Mouse (Mus musculus) MEL-GATA-1-ER (cell line): ENCODE measurements around the gene Slco2a1.

Experiments used
- DNase-seq: peaks from one replicate; pipeline ENCODE4 v3.0.0-alpha.2; 2012; ENCODE audit warnings: low read depth; ENCODE audit errors: extremely low read depth

Gene Slco2a1

DNA sequence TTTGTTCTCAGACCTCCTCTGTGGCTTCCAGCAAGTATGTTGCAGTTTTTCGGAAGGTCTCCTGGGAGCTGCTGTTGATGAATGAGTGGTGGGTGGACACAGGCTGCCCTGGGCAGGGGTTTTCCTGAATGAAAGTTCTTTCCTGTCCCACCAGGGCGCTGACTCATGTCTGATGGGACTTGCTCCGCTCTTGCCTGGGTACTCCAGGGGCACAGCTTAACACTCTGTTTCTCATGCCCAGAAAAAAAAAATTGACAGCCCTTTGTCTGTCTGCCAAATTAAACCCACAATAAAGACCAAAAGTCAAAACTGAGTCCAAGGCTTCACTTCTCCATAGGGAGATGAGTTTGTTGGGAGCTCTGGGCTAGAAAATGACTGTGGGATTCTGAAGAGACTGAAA is 44.9 kb downstream of the Slco2a1 start:
- DNase-seq, result no peak

GRCm38 (mm10) chr9:103036971-103037391 is 48.5 kb downstream of the Slco2a1 start:
- DNase-seq, result no peak

DNA sequence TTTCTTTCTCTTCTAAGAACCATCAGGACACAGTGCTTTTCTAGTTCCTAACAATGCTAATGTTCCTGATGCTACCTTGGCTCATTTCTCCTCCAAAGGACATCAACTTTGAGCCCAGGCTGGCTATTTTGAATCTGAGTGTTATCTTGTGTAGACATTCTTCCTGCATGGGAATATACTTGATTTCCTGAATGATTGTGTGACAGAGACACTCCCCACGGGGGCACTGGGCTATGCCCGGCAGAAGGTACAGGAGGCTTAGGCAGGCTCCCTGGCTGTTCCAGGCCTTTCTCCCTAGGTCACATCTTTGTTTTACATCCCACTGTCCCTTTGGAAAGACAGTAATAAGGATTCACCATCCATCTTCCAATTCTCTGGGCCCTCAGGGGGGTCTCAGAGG is 49.8 kb downstream of the Slco2a1 start:
- no peak for DNase-seq

GRCm38 (mm10) chr9:103038705-103039104 is 50.2 kb downstream of the Slco2a1 start:
- no peak for DNase-seq

GRCm38 (mm10) chr9:103040581-103040980 is 52.1 kb downstream of the Slco2a1 start:
- no peak for DNase-seq

DNA sequence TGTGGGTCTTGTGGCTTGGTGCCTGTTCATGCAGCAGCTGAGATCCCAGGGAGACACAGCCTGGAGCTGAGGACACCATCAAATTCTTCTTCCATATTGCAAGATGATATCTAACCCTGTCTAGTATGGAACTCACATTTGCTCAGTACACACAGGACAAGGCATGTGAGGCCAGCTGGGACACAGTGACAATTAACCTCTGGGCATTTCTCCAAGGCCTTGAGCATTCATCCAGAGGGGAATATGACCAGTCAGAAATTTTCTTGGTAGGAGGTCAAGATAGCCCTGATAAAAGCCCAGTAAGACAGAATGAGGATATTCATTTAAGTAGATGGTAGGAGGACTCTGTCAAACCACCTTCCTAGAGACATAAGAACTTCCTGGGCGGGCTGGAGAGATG is 56.9 kb downstream of the Slco2a1 start:
- no peak for DNase-seq

GRCm38 (mm10) chr9:103049049-103049511 is 60.6 kb downstream of the Slco2a1 start:
- no peak for DNase-seq

GRCm38 (mm10) chr9:103053829-103054228 is 65.3 kb downstream of the Slco2a1 start:
- no peak for DNase-seq

GRCm38 (mm10) chr9:103055061-103055460 is 66.5 kb downstream of the Slco2a1 start:
- DNase-seq, result no peak

- DNase-seq, result no peak
Observed at GRCm38 (mm10) chr9:103056164-103056563, 67.7 kb downstream of the Slco2a1 start.

- DNase-seq, result no peak
Observed at GRCm38 (mm10) chr9:103060551-103060950, 72.0 kb downstream of the Slco2a1 start.

GRCm38 (mm10) chr9:103061471-103062053 is 73.0 kb downstream of the Slco2a1 start:
- DNase-seq, result no peak

- DNase-seq, result no peak
Observed at GRCm38 (mm10) chr9:103063591-103063990, 75.1 kb downstream of the Slco2a1 start.

DNA sequence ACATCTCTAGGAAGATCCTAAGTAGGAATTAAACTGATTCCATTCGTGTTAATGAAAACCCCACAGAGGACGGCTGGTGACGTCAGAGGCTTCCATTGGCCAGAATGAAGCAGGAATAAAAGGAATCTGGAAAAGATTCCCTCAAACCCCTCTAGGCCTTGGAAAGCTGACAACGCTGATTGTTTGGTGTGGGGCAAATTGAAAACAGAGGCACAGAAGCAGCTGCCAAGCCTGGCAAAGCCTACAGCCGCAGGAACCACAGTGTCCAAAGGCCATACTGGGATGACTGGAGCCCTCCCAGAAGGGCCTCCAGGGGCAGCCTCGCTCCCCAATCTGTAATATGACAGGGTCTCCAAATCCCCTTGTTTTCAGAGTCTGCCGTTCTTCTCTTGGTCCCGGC is 78.3 kb downstream of the Slco2a1 start:
- no peak for DNase-seq

- no peak for DNase-seq
Observed at GRCm38 (mm10) chr9:103067651-103068050, 79.1 kb downstream of the Slco2a1 start.

DNA sequence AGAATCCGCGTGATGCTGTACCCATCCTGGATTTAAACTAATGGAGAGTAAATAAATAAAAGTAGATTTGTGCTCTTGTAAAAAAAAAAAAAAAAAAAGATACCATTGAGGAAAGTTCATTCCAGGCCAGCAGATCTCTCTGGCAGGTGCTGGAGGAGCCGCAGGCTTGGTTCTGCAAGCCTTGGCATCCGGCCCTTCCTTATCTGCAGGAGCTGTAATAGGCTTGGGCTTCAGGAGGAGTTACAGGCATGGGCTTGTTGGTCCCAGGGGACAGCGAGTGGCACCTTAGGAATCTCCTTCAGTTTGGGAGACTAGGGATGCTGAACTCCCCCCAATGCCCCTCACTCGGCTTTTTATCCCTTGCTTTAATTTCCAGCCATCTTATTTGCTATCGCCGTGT is 80.3 kb downstream of the Slco2a1 start:
- no peak for DNase-seq

- DNase-seq, result no peak
Observed at GRCm38 (mm10) chr9:103071541-103072203, 83.2 kb downstream of the Slco2a1 start.

GRCm38 (mm10) chr9:103072204-103072599 is 83.7 kb downstream of the Slco2a1 start:
- no peak for DNase-seq

- no peak for DNase-seq
Observed at GRCm38 (mm10) chr9:103072926-103073515, 84.5 kb downstream of the Slco2a1 start.

- no peak for DNase-seq
Observed at GRCm38 (mm10) chr9:103076836-103077531, 88.5 kb downstream of the Slco2a1 start.

GRCm38 (mm10) chr9:103078194-103078691 is 89.7 kb downstream of the Slco2a1 start:
- DNase-seq, result no peak

- no peak for DNase-seq
Observed at GRCm38 (mm10) chr9:103080211-103080610, 91.7 kb downstream of the Slco2a1 start.
